Mouse (Mus musculus) midbrain, embryonic 10.5 days (tissue): Measurements from ENCODE around the gene Nrn1l. TPM values are rescaled to one million over a fixed set of nuclear protein-coding genes. Genes with fewer than 3 reads are reported as not detected.

Source experiments
- DNase-seq: peaks from one replicate; pipeline ENCODE4 v3.0.0-alpha.2; 2017; ENCODE audit warnings: low spot score
- H3K27ac ChIP-seq: fragments of 300-500 bp; sonication (generic); replicated peaks from 2 replicates; pipeline ENCODE4 v1.5.1; 2016; ENCODE audit warnings: mild to moderate bottlenecking
- H3K27me3 ChIP-seq: fragments of 300-500 bp; sonication (generic); 2 replicates; pipeline ENCODE4 v1.6.1; 2016; ENCODE audit warnings: low read depth, mild to moderate bottlenecking; ENCODE audit not compliant: poor library complexity, severe bottlenecking
- H3K36me3 ChIP-seq: fragments of 300-500 bp; sonication (generic); 2 replicates; pipeline ENCODE4 v1.6.1; 2016; ENCODE audit warnings: mild to moderate bottlenecking, moderate library complexity
- H3K4me1 ChIP-seq: fragments of 300-500 bp; sonication (generic); 2 replicates; pipeline ENCODE4 v1.6.1; 2016
- H3K4me3 ChIP-seq: fragments of 300-500 bp; sonication (generic); 2 replicates; pipeline ENCODE4 v1.5.1; 2016; ENCODE audit warnings: mild to moderate bottlenecking, moderate library complexity
- H3K9me3 ChIP-seq: fragments of 300-500 bp; sonication (generic); replicated peaks from 2 replicates; pipeline ENCODE4 v1.6.1; 2016; ENCODE audit warnings: mild to moderate bottlenecking
- WGBS: fragments of 180-500 bp; shearing (Covaris S2); methylation state at CpG from one replicate; pipeline ENCODE4 v1.1.7; 2016; 5-methylcytosine and 5-hydroxymethylcytosine counted together
- polyA plus RNA-seq: library from polyadenylated mRNA; unstranded; fragments of >200 nt; fragmentation: Nextera tagmentation; extraction: Ambion mirVana; gene quantifications from 2 replicates; pipeline ENCODE4 v1.2.1, GENCODE M21; 2016

The Nrn1l gene
- polyA plus RNA-seq, result 0.39 and 0.54 TPM in 2 replicates

- DNase-seq, result peak; percentile 79
- WGBS, result 5% methylated on average over 11 of the region's 11 CpGs
- Histone ChIP-seq H3K4me3 (peak within 1 kb of the TSS; percentile 35), H3K4me1 (peaks cover 15% of the 10 kb centered on the region), H3K9me3 (no peaks in the 10 kb centered on the region), H3K27ac (peak within 1 kb of the TSS; percentile 46; the same call in 1 of the 2 replicates), H3K36me3 (peaks cover 70% of the 10 kb centered on the region), H3K27me3 (no peaks in the 10 kb centered on the region)
These were observed at the start of gene Nrn1l for GRCm38 (mm10) chr8:105893339-105893738. TSS of gene Nrn1l (plus strand) at chr8:105893567.

GRCm38 (mm10) chr8:105846678-105847077 lies 46.7 kb upstream of the Nrn1l start:
- H3K4me1 ChIP-seq, result peaks cover 13% of the 10 kb centered on the region

GRCm38 (mm10) chr8:105850014-105850413 lies 43.4 kb upstream of the Nrn1l start:
- no peaks in the 10 kb centered on the region for H3K9me3 ChIP-seq
- H3K27me3 ChIP-seq, result no peaks in the 10 kb centered on the region
- no peak for DNase-seq
- no peak overlapping the region for H3K4me3 ChIP-seq
- peaks cover 47% of the 10 kb centered on the region for H3K36me3 ChIP-seq
- H3K4me1 ChIP-seq, result peaks cover 17% of the 10 kb centered on the region
- H3K27ac ChIP-seq, result no peak overlapping the region
- 89% methylated on average over 4 of the region's 4 CpGs for WGBS

More at GRCm38 (mm10) chr8:105846678-105847077, 46.7 kb upstream of the Nrn1l start:
- DNase-seq, result no peak
- H3K4me3 ChIP-seq, result no peak overlapping the region
- H3K27me3 ChIP-seq, result no peaks in the 10 kb centered on the region
- no peaks in the 10 kb centered on the region for H3K9me3 ChIP-seq
- no peak overlapping the region for H3K27ac ChIP-seq
- peaks cover 80% of the 10 kb centered on the region for H3K36me3 ChIP-seq
- 90% methylated on average over 11 of the region's 11 CpGs for WGBS

GRCm38 (mm10) chr8:105850611-105851010 lies 42.8 kb upstream of the Nrn1l start:
- no peak for DNase-seq
- 84% methylated on average over 7 of the region's 7 CpGs for WGBS
- H3K4me3 ChIP-seq, result peak overlapping the region; percentile 83

GRCm38 (mm10) chr8:105851651-105852143 lies 41.7 kb upstream of the Nrn1l start:
- peak; percentile 92 for DNase-seq
- Histone ChIP-seq H3K36me3 (peaks cover 30% of the 10 kb centered on the region), H3K9me3 (no peaks in the 10 kb centered on the region), H3K27ac (peak overlapping the region; percentile 87), H3K27me3 (no peaks in the 10 kb centered on the region), H3K4me3 (peak overlapping the region; percentile 83), H3K4me1 (peaks cover 34% of the 10 kb centered on the region)
- WGBS, result under 1% methylated on average over 34 of the region's 34 CpGs

More at GRCm38 (mm10) chr8:105850611-105851010, 42.8 kb upstream of the Nrn1l start:
- peaks cover 23% of the 10 kb centered on the region for H3K4me1 ChIP-seq
- H3K9me3 ChIP-seq, result no peaks in the 10 kb centered on the region
- no peak overlapping the region for H3K27ac ChIP-seq
- H3K36me3 ChIP-seq, result peaks cover 41% of the 10 kb centered on the region
- H3K27me3 ChIP-seq, result no peaks in the 10 kb centered on the region

- Histone ChIP-seq H3K4me3 (peak overlapping the region; percentile 83), H3K27ac (no peak overlapping the region), H3K27me3 (no peaks in the 10 kb centered on the region), H3K9me3 (no peaks in the 10 kb centered on the region), H3K4me1 (peaks cover 39% of the 10 kb centered on the region), H3K36me3 (peaks cover 28% of the 10 kb centered on the region)
- DNase-seq, result no peak
- 81% methylated on average over 12 of the region's 12 CpGs for WGBS
These were observed 41.1 kb upstream of the Nrn1l start for GRCm38 (mm10) chr8:105852146-105852729.

GRCm38 (mm10) chr8:105853178-105853577 lies 40.2 kb upstream of the Nrn1l start, which contains the start of gene Cenpt:
TSS of gene Cenpt (minus strand) at chr8:105853278.
- Histone ChIP-seq H3K4me3 (peak within 1 kb of the TSS; percentile 83; the same call in 1 of the 2 replicates), H3K9me3 (no peaks in the 10 kb centered on the region), H3K36me3 (peaks cover 28% of the 10 kb centered on the region), H3K27ac (no peak within 1 kb of the TSS), H3K27me3 (no peaks in the 10 kb centered on the region), H3K4me1 (peaks cover 49% of the 10 kb centered on the region)
- 94% methylated on average over 3 of the region's 3 CpGs for WGBS
- no peak for DNase-seq

- H3K4me3 ChIP-seq, result peak overlapping the region; percentile 88
- no peaks in the 10 kb centered on the region for H3K9me3 ChIP-seq
- H3K4me1 ChIP-seq, result peaks cover 58% of the 10 kb centered on the region
- no peaks in the 10 kb centered on the region for H3K27me3 ChIP-seq
- DNase-seq, result no peak
- WGBS, result 28% methylated on average over 8 of the region's 8 CpGs
- H3K36me3 ChIP-seq, result peaks cover 25% of the 10 kb centered on the region
- peak overlapping the region; percentile 94 for H3K27ac ChIP-seq
These were observed 39.1 kb upstream of the Nrn1l start for GRCm38 (mm10) chr8:105854303-105854702.

GRCm38 (mm10) chr8:105854715-105855216 lies 38.6 kb upstream of the Nrn1l start, which contains the start of gene Thap11:
TSS of gene Thap11 (plus strand) at chr8:105855132.
- peak within 1 kb of the TSS; percentile 88 for H3K4me3 ChIP-seq
- peaks cover 63% of the 10 kb centered on the region for H3K4me1 ChIP-seq
- WGBS, result under 1% methylated on average over 43 of the region's 43 CpGs
- H3K27me3 ChIP-seq, result no peaks in the 10 kb centered on the region
- peaks cover 21% of the 10 kb centered on the region for H3K36me3 ChIP-seq
- no peaks in the 10 kb centered on the region for H3K9me3 ChIP-seq
- peak within 1 kb of the TSS; percentile 94 for H3K27ac ChIP-seq
- peak; percentile 96 for DNase-seq

- under 1% methylated on average over 71 of the region's 71 CpGs for WGBS
These were observed 37.9 kb upstream of the Nrn1l start for GRCm38 (mm10) chr8:105855248-105856167.

GRCm38 (mm10) chr8:105856168-105856835 lies 37.1 kb upstream of the Nrn1l start:
- Histone ChIP-seq H3K9me3 (no peaks in the 10 kb centered on the region), H3K27me3 (no peaks in the 10 kb centered on the region), H3K4me1 (peaks cover 62% of the 10 kb centered on the region), H3K36me3 (peaks cover 26% of the 10 kb centered on the region), H3K27ac (peak overlapping the region; percentile 94), H3K4me3 (peak overlapping the region; percentile 88)
- no peak for DNase-seq
- WGBS, result 31% methylated on average over 15 of the region's 15 CpGs

More at GRCm38 (mm10) chr8:105855248-105856167, 37.9 kb upstream of the Nrn1l start:
- Histone ChIP-seq H3K4me3 (peak overlapping the region; percentile 88), H3K36me3 (peaks cover 24% of the 10 kb centered on the region), H3K9me3 (no peaks in the 10 kb centered on the region), H3K4me1 (peaks cover 67% of the 10 kb centered on the region), H3K27ac (peak overlapping the region; percentile 94), H3K27me3 (no peaks in the 10 kb centered on the region)
- no peak for DNase-seq

GRCm38 (mm10) chr8:105858495-105858894 lies 34.9 kb upstream of the Nrn1l start:
- no peak for DNase-seq
- Histone ChIP-seq H3K27ac (no peak overlapping the region), H3K36me3 (peaks cover 36% of the 10 kb centered on the region), H3K27me3 (no peaks in the 10 kb centered on the region), H3K4me3 (no peak overlapping the region; the same call in 1 of the 2 replicates), H3K9me3 (no peaks in the 10 kb centered on the region), H3K4me1 (peaks cover 74% of the 10 kb centered on the region)
- WGBS, result 88% methylated on average over 5 of the region's 5 CpGs
